Mouse (Mus musculus): ENCODE data around the gene Rasal1. TPM values are rescaled to one million over a fixed set of nuclear protein-coding genes. Genes with fewer than 3 reads are reported as not detected.
A peak's percentile ranks its signal among the peaks of the same experiment; 100 is the strongest.

Gene Rasal1
- polyA plus RNA-seq, 1 experiment = not detected

GRCm38 (mm10) chr5:120690417-120690816 lies 41.8 kb downstream of the Rasal1 start:
- Histone ChIP-seq H3K4me3 (ENCODE audit: insufficient read depth, low read depth, low read length) (no peak overlapping the region), H3K4me1 (ENCODE audit: control insufficient read depth, insufficient read depth, low read length) (peaks cover 23% of the 10 kb centered on the region; the same call in 1 of the 2 replicates), H3K27ac (ENCODE audit: insufficient read depth, low read depth, low read length) (no peak overlapping the region)
- TF ChIP-seq CTCF (IDR thresholded peaks at IDR 0.05; ENCODE audit: insufficient read depth, low read depth, low read length) (no peak), POLR2A (IDR thresholded peaks at IDR 0.05; ENCODE audit: insufficient read depth, low read depth, low read length) (no peak)
- 62% methylated on average over 4 of the region's 4 CpGs for WGBS

GRCm38 (mm10) chr5:120692034-120692433 lies 43.4 kb downstream of the Rasal1 start:
- Histone ChIP-seq H3K4me3 (ENCODE audit: insufficient read depth, low read depth, low read length) (no peak overlapping the region), H3K27ac (ENCODE audit: insufficient read depth, low read depth, low read length) (no peak overlapping the region), H3K4me1 (ENCODE audit: control insufficient read depth, insufficient read depth, low read length) (peaks cover 25% of the 10 kb centered on the region)
- WGBS = 81% methylated on average over 19 of the region's 19 CpGs
- TF ChIP-seq CTCF (IDR thresholded peaks at IDR 0.05; ENCODE audit: insufficient read depth, low read depth, low read length) (no peak), POLR2A (IDR thresholded peaks at IDR 0.05; ENCODE audit: insufficient read depth, low read depth, low read length) (no peak)

GRCm38 (mm10) chr5:120693931-120694694 lies 45.5 kb downstream of the Rasal1 start:
- TF ChIP-seq CTCF (IDR thresholded peaks at IDR 0.05; ENCODE audit: insufficient read depth, low read depth, low read length) (no peak), POLR2A (IDR thresholded peaks at IDR 0.05; ENCODE audit: insufficient read depth, low read depth, low read length) (no peak)
- Histone ChIP-seq H3K27ac (ENCODE audit: insufficient read depth, low read depth, low read length) (no peak overlapping the region), H3K4me1 (ENCODE audit: control insufficient read depth, insufficient read depth, low read length) (peaks cover 44% of the 10 kb centered on the region), H3K4me3 (ENCODE audit: insufficient read depth, low read depth, low read length) (no peak overlapping the region)
- WGBS = 47% methylated on average over 38 of the region's 38 CpGs

- WGBS = 67% methylated on average over 41 of the region's 41 CpGs
- Histone ChIP-seq H3K4me1 (ENCODE audit: control insufficient read depth, insufficient read depth, low read length) (peaks cover 50% of the 10 kb centered on the region), H3K27ac (ENCODE audit: insufficient read depth, low read depth, low read length) (no peak overlapping the region), H3K4me3 (ENCODE audit: insufficient read depth, low read depth, low read length) (no peak overlapping the region)
- TF ChIP-seq CTCF (IDR thresholded peaks at IDR 0.05; ENCODE audit: insufficient read depth, low read depth, low read length) (no peak), POLR2A (IDR thresholded peaks at IDR 0.05; ENCODE audit: insufficient read depth, low read depth, low read length) (no peak)
These were observed 46.1 kb downstream of the Rasal1 start for GRCm38 (mm10) chr5:120694695-120695074.

GRCm38 (mm10) chr5:120696057-120696743 lies 47.6 kb downstream of the Rasal1 start:
- TF ChIP-seq CTCF (IDR thresholded peaks at IDR 0.05; ENCODE audit: insufficient read depth, low read depth, low read length) = no peak
- no peak overlapping the region for H3K4me3 ChIP-seq (ENCODE audit: insufficient read depth, low read depth, low read length)
- H3K4me1 ChIP-seq (ENCODE audit: control insufficient read depth, insufficient read depth, low read length) = peaks cover 54% of the 10 kb centered on the region
- 80% methylated on average over 16 of the region's 16 CpGs for WGBS
- H3K27ac ChIP-seq (ENCODE audit: insufficient read depth, low read depth, low read length) = no peak overlapping the region

DNA sequence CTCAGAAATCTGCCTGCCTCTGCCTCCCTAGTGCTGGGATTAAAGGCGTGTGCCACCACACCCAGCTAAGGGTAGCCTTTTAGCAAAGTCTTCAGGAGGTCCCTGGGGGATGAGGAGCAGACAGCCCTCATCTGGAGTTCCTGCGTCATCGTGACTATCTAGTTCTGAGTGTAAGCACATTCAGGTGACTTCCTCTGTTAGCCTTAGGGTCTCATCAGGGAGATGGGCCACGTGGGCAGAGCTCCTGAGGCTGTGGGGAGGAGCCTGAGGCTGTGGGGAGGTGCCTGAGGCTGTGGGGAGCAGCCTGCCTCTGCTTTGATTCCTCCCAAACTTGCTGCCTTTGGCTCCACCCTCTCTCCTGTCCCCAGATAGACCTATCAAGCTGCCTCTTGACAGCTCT lies 48.3 kb downstream of the Rasal1 start:
- WGBS = 86% methylated on average over 4 of the region's 4 CpGs
- TF ChIP-seq POLR2A (IDR thresholded peaks at IDR 0.05; ENCODE audit: insufficient read depth, low read depth, low read length) = no peak
- TF ChIP-seq CTCF (IDR thresholded peaks at IDR 0.05; ENCODE audit: insufficient read depth, low read depth, low read length) = no peak
- no peak overlapping the region for H3K4me3 ChIP-seq (ENCODE audit: insufficient read depth, low read depth, low read length)
- H3K4me1 ChIP-seq (ENCODE audit: control insufficient read depth, insufficient read depth, low read length) = peaks cover 56% of the 10 kb centered on the region
- H3K27ac ChIP-seq (ENCODE audit: insufficient read depth, low read depth, low read length) = no peak overlapping the region

DNA sequence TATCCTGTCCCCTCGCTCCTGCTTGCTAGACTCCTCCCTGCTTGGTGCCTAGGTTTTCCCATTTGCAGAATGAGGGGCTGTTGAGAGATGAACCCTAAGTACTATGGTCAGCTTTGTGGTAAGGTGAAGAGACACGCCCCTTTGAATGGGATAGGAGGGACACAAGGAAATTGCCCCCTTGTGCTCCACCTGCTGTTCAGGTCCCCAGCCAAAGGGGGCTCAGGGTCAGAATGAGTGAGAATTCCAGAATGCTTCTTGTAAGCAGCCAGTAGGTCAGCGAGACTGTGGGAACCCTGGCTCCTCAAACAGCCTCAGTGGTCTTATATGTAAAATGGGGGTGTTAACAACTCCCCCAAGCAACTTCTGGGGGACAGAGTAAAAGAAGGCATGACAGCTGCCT lies 49.6 kb downstream of the Rasal1 start:
- Histone ChIP-seq H3K27ac (ENCODE audit: insufficient read depth, low read depth, low read length) (no peak overlapping the region; the same call in 1 of the 2 replicates), H3K4me1 (ENCODE audit: control insufficient read depth, insufficient read depth, low read length) (peaks cover 56% of the 10 kb centered on the region)

DNA sequence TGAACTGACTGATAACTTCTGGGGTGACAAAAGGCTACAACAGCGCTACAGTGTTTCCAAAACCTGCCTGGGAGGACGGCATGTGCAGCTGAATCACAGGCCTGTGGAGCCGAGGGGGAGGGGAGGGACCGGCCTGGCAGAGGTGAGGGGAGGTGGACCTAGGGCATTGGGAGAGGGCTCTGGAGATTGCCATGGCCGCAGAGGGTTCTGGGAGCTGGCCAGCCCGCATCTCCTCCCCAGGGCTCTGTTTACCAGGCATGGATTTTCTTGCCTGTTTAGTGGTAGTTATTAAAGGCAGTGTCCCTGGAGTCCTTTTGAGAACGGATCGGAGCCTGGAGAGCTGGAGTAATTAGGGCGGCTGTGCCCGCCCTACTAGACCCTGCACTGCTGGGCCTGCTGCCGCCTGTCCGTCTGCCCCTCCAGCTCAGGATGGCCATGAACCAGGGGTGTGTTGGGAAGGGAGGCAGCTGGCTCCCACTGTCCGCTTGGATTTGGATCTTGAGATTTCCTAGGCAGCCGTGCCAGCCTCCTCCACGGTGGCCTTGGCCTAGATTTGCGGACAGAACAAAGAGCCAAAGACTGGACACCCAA lies 50.3 kb downstream of the Rasal1 start:
- TF ChIP-seq POLR2A (IDR thresholded peaks at IDR 0.05; ENCODE audit: insufficient read depth, low read depth, low read length) = no peak; the same call in 1 of the 2 replicates
- no peak for TF ChIP-seq CTCF (IDR thresholded peaks at IDR 0.05; ENCODE audit: insufficient read depth, low read depth, low read length)
- no peak overlapping the region for H3K4me3 ChIP-seq (ENCODE audit: insufficient read depth, low read depth, low read length)
- WGBS = 32% methylated on average over 16 of the region's 16 CpGs
- peak overlapping the region; percentile 56 for H3K27ac ChIP-seq (ENCODE audit: insufficient read depth, low read depth, low read length)
- H3K4me1 ChIP-seq (ENCODE audit: control insufficient read depth, insufficient read depth, low read length) = peaks cover 56% of the 10 kb centered on the region

More for the DNA sequence above, 49.6 kb downstream of the Rasal1 start:
- 75% methylated on average over 3 of the region's 3 CpGs for WGBS
- TF ChIP-seq CTCF (IDR thresholded peaks at IDR 0.05; ENCODE audit: insufficient read depth, low read depth, low read length) = no peak
- TF ChIP-seq POLR2A (IDR thresholded peaks at IDR 0.05; ENCODE audit: insufficient read depth, low read depth, low read length) = no peak
- no peak overlapping the region for H3K4me3 ChIP-seq (ENCODE audit: insufficient read depth, low read depth, low read length)

Data from olfactory bulb, adult 2 months (tissue).